Mouse (Mus musculus) CH12.LX (cell line): ENCODE data around the gene Camk2n1.

Source experiments
- CTCF ChIP-seq, 2 experiments: IDR thresholded peaks in 1 of 2; conservative IDR thresholded peaks in 1 of 2; 2 replicates each; pipeline ENCODE4 v1.5.1; 2011 to 2012; ENCODE audit warnings: low read depth in 2 of 2, low read length in 2 of 2, improper control_type of control experiment in 1 of 2, inconsistent platforms in 1 of 2, mild to moderate bottlenecking in 1 of 2, moderate library complexity in 1 of 2
- ELF1 ChIP-seq: IDR thresholded peaks from 2 replicates; pipeline ENCODE4 v1.6.1; 2014; ENCODE audit warnings: low read depth, mild to moderate bottlenecking, inconsistent platforms, low read length, improper control_type of control experiment
- POLR2AphosphoS2 ChIP-seq: IDR thresholded peaks from 2 replicates; pipeline ENCODE4 v1.6.1; 2011; ENCODE audit warnings: low read depth, low read length, improper control_type of control experiment

- TF ChIP-seq CTCF (conservative IDR thresholded peaks at IDR 0.05 in 1 of 2, IDR thresholded peaks at IDR 0.05 in 1 of 2; ENCODE audit: low read depth in 2 of 2, low read length in 2 of 2) (no peak), POLR2AphosphoS2 (no peak), ELF1 (no peak)
Observed at GRCm38 (mm10) chr4:138452306-138453096, 1.6 kb upstream of the Camk2n1 start.
